Mouse (Mus musculus): ENCODE measurements at regions not wholly inside any gene's neighbourhood (a gene's known extent, or its start where the extent isn't known, plus 50 kb on each side); places are given as distances from the start of the nearest gene placed in this dataset.

DNA sequence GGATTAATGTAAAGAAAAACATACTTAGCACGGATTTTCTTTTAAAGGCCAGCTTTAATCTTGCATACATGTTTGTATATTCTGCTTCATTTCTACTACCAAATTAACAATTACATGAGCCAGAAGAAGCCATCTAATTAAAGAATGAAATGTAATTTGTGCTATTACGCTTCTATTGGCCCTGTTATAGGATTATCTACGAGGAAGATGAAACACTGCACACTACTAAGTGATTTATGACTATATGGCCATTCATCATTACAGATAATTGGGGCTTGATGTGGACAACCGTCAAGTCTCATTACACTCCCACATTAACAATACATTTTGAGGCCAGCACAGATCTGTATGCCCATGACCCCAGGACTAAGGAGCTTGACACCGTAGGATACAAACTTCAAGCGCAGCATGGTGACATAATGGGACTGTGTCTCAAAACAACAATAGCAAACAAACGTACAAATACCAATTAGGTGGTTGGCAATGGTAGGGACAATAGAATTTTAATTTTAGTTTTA lies 129.7 kb upstream of the Syt1 start:
- TF ChIP-seq CTCF (IDR thresholded peaks at IDR 0.05 in 2 of 3, conservative IDR thresholded peaks at IDR 0.05 in 1 of 3; ENCODE audit: control insufficient read depth in 1 of 3, insufficient read depth in 1 of 3, low read depth in 2 of 3, low read length in 3 of 3, poor library complexity in 1 of 3, severe bottlenecking in 1 of 3) (no peak), EP300 (IDR thresholded peaks at IDR 0.05; ENCODE audit: low read depth in 1 of 2, low read length in 2 of 2) (no peak)

All from MEL (cell line).